Mouse (Mus musculus) mature B cell (primary cell): ENCODE results near the gene Zbtb43.

Source experiments
- in situ Hi-C: fragments of 300-500 bp; cut with MboI; formaldehyde crosslinking; loops from 2 replicates; pipeline ENCODE4 v1.14.3; 2019

Gene Zbtb43

GRCm38 (mm10) chr2:33429339-33429738 is 39.0 kb downstream of the Zbtb43 start:
- in situ Hi-C loops = no loop called here

- in situ Hi-C loops = no loop called here
Measured at GRCm38 (mm10) chr2:33426640-33427398, 41.5 kb downstream of the Zbtb43 start.

- in situ Hi-C loops = no loop called here
Measured at GRCm38 (mm10) chr2:33417454-33417853, 50.9 kb downstream of the Zbtb43 start.

- in situ Hi-C loops = no loop called here
Measured at GRCm38 (mm10) chr2:33414019-33414418, 54.3 kb downstream of the Zbtb43 start.

- in situ Hi-C loops = no loop called here
Measured at GRCm38 (mm10) chr2:33412111-33412510, 56.2 kb downstream of the Zbtb43 start.

GRCm38 (mm10) chr2:33403511-33404003 is 64.8 kb downstream of the Zbtb43 start:
- in situ Hi-C loops = no loop called here

- in situ Hi-C loops = no loop called here
Measured at GRCm38 (mm10) chr2:33402638-33403037, 65.7 kb downstream of the Zbtb43 start.

GRCm38 (mm10) chr2:33402236-33402635 is 66.1 kb downstream of the Zbtb43 start:
- in situ Hi-C loops = no loop called here

- in situ Hi-C loops = no loop called here
Measured at GRCm38 (mm10) chr2:33401217-33401616, 67.1 kb downstream of the Zbtb43 start.

- in situ Hi-C loops = no loop called here
Measured at GRCm38 (mm10) chr2:33400541-33400940, 67.8 kb downstream of the Zbtb43 start.
